Mouse (Mus musculus): ENCODE results near the gene Eif3g.

Eif3g gene

DNA sequence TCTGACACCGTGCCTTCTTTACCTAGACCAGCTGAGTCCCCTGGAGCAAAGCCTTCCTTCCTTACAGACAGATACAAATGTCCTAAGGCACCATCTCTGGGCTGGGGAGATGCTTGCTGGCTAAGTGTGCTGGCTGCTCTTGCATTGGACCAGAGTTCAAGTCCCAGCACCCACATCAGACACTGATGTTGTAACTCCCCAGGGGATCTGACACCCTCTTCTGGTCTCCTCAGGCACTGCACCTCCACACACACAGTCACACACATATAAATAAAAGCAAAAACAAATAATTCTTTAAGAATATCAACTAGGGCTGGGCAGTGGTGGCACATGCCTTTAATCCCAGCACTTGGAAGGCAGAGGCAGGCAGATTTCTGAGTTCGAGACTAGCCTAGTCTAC, 48.2 kb downstream of the Eif3g start:
- DNase-seq, result no peak

Data from thymus, postnatal 25 days (tissue).